Mouse (Mus musculus): ENCODE measurements around the gene Poldip2.

GRCm38 (mm10) chr11:78555623-78556022 is 43.6 kb downstream of the Poldip2 start:
- no peak for TF ChIP-seq MAFK (IDR thresholded peaks at IDR 0.05; ENCODE audit: insufficient read depth, low read depth, low read length)
- no peak for TF ChIP-seq ZNF384 (IDR thresholded peaks at IDR 0.05; ENCODE audit: low read depth, low read length)
- no peak for TF ChIP-seq ZC3H11A (IDR thresholded peaks at IDR 0.05; ENCODE audit: borderline replicate concordance, low read depth, low read length)
- TF ChIP-seq HCFC1 (IDR thresholded peaks at IDR 0.05; ENCODE audit: borderline replicate concordance, insufficient read depth, low read length): no peak
- no peak for TF ChIP-seq CHD2 (IDR thresholded peaks at IDR 0.05; ENCODE audit: low read depth, low read length)

All from ES-E14 (cell line).